Mouse (Mus musculus): ENCODE measurements at regions not wholly inside any gene's neighbourhood (a gene's known extent, or its start where the extent isn't known, plus 50 kb on each side); places are given as distances from the start of the nearest gene placed in this dataset.

GRCm38 (mm10) chrX:166971721-166972120 is 237.4 kb downstream of the Tmsb4x start:
- in situ Hi-C loops (cut with MboI, MseI): no loop called here

GRCm38 (mm10) chrX:166964656-166965582 is 244.2 kb downstream of the Tmsb4x start:
- in situ Hi-C loops (cut with MboI, MseI): no loop called here

- in situ Hi-C loops (cut with MboI, MseI): no loop called here
Observed at GRCm38 (mm10) chrX:166952528-166953189, 256.5 kb downstream of the Tmsb4x start.

- in situ Hi-C loops (cut with MboI, MseI): no loop called here
Observed at GRCm38 (mm10) chrX:166951011-166951410, 258.1 kb downstream of the Tmsb4x start.

GRCm38 (mm10) chrX:166945915-166946314 is 263.2 kb downstream of the Tmsb4x start:
- in situ Hi-C loops (cut with MboI, MseI): no loop called here

- in situ Hi-C loops (cut with MboI, MseI): no loop called here
Observed at GRCm38 (mm10) chrX:166945476-166945875, 263.6 kb downstream of the Tmsb4x start.

- in situ Hi-C loops (cut with MboI, MseI): loop anchor here (10.0 kb wide), 1 partner anchor 1591 kb away; no protein-coding TSS in a partner anchor
Observed at GRCm38 (mm10) chrX:166933766-166934165, 275.3 kb downstream of the Tmsb4x start.

- in situ Hi-C loops (cut with MboI, MseI): loop anchor here (10.0 kb wide), 1 partner anchor 1592 kb away; no protein-coding TSS in a partner anchor
Observed at GRCm38 (mm10) chrX:166932472-166932871, 276.6 kb downstream of the Tmsb4x start.

GRCm38 (mm10) chrX:166931048-166931447 is 278.1 kb downstream of the Tmsb4x start:
- in situ Hi-C loops (cut with MboI, MseI): loop anchor here (10.0 kb wide), 1 partner anchor 1594 kb away; no protein-coding TSS in a partner anchor

- in situ Hi-C loops (cut with MboI, MseI): loop anchor here (10.0 kb wide), 1 partner anchor 1595 kb away; no protein-coding TSS in a partner anchor
Observed at GRCm38 (mm10) chrX:166929716-166930420, 279.2 kb downstream of the Tmsb4x start.

GRCm38 (mm10) chrX:166915356-166915953 is 293.7 kb downstream of the Tmsb4x start:
- in situ Hi-C loops (cut with MboI, MseI): no loop called here

GRCm38 (mm10) chrX:166906602-166907001 is 302.5 kb downstream of the Tmsb4x start:
- in situ Hi-C loops (cut with MboI, MseI): no loop called here

GRCm38 (mm10) chrX:166900761-166901160 is 308.4 kb downstream of the Tmsb4x start:
- in situ Hi-C loops (cut with MboI, MseI): no loop called here

- in situ Hi-C loops (cut with MboI, MseI): no loop called here
Observed at GRCm38 (mm10) chrX:166895199-166895598, 309.7 kb upstream of the Egfl6 start.

- in situ Hi-C loops (cut with MboI, MseI): no loop called here
Observed at GRCm38 (mm10) chrX:166886417-166886816, 300.9 kb upstream of the Egfl6 start.

- in situ Hi-C loops (cut with MboI, MseI): loop anchor here (10.0 kb wide), 1 partner anchor 1995 kb away; no protein-coding TSS in a partner anchor
Observed at GRCm38 (mm10) chrX:166869515-166869914, 284.0 kb upstream of the Egfl6 start.

GRCm38 (mm10) chrX:166867692-166868091 is 282.2 kb upstream of the Egfl6 start:
- in situ Hi-C loops (cut with MboI, MseI): loop anchor here (10.0 kb wide), 1 partner anchor 1993 kb away; no protein-coding TSS in a partner anchor
